Mouse (Mus musculus): ENCODE data around the gene Trim33. TPM values are rescaled to one million over a fixed set of nuclear protein-coding genes. Genes with fewer than 3 reads are reported as not detected.

The Trim33 gene
- polyA plus RNA-seq, 1 experiment from 2014 or later: 21.5 TPM

DNA sequence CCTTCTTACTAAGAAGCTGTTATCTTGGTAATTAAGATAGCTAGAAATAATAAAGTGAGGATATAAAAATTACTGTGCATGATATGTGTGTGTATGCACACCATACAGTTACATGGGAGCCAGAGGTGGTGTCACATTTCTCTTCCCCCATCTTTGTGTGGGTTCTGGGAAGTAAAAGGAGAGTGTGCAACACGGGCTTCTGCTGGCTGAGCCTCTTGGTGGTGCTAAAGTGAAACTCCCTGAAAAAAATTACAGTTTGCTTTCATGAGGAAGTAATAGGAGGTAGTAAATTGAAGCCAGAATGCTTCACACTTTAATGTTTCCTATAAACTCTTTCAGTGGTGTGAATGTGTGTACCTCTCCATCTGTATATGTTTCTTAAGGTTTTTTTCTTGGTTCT is 56.3 kb downstream of the Trim33 start:
- DNase-seq (ENCODE audit: low spot score, missing footprints): no peak
- Histone ChIP-seq H3K9ac (ENCODE audit: low read length) (no peak overlapping the region), H3K27ac (ENCODE audit: low read depth, low read length) (no peak overlapping the region), H3K4me1 (ENCODE audit: control insufficient read depth, insufficient read depth, low read length) (no peaks in the 10 kb centered on the region), H3K27me3 (ENCODE audit: control insufficient read depth, insufficient read depth, low read length) (no peaks in the 10 kb centered on the region), H3K4me2 (no peak overlapping the region), H3K9me3 (ENCODE audit: control insufficient read depth, low read length) (no peaks in the 10 kb centered on the region), H3K36me3 (ENCODE audit: control insufficient read depth, insufficient read depth, low read length) (peaks cover 10% of the 10 kb centered on the region), H3K4me3 (ENCODE audit: low read depth, low read length) (no peak overlapping the region)
- 72% methylated on average over 1 of the region's 1 CpGs for WGBS
- no peak for ATAC-seq (ENCODE audit: low FRiP score)

DNA sequence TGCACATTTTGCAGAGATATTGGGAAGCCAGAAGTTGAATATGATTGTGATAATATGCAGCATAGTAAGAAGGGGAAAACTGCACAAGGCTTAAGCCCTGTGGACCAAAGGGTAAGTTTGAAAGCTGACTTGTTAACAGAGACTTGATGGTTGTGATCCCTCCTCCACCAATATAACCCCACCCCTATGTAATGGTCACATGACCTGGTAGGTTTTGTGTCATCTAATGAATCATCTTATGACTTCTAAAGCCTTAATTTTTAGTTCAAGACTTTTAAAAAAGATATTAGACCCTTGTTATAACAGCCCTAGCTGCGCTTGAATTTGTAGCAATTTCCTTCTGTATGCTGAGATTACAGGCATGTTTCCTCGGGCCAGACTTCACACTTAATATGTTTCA is 67.6 kb downstream of the Trim33 start:
- Histone ChIP-seq H3K27me3 (ENCODE audit: control insufficient read depth, insufficient read depth, low read length) (no peaks in the 10 kb centered on the region), H3K9me3 (ENCODE audit: control insufficient read depth, low read length) (no peaks in the 10 kb centered on the region), H3K36me3 (ENCODE audit: control insufficient read depth, insufficient read depth, low read length) (peaks cover 16% of the 10 kb centered on the region; the same call in 1 of the 2 replicates), H3K9ac (ENCODE audit: low read length) (no peak overlapping the region), H3K4me3 (ENCODE audit: low read depth, low read length) (no peak overlapping the region), H3K4me2 (no peak overlapping the region), H3K4me1 (ENCODE audit: control insufficient read depth, insufficient read depth, low read length) (no peaks in the 10 kb centered on the region), H3K27ac (ENCODE audit: low read depth, low read length) (no peak overlapping the region)
- 93% methylated on average over 2 of the region's 2 CpGs for WGBS
- peak; percentile 72 for DNase-seq (ENCODE audit: low spot score, missing footprints)
- ATAC-seq (ENCODE audit: low FRiP score): no peak

DNA sequence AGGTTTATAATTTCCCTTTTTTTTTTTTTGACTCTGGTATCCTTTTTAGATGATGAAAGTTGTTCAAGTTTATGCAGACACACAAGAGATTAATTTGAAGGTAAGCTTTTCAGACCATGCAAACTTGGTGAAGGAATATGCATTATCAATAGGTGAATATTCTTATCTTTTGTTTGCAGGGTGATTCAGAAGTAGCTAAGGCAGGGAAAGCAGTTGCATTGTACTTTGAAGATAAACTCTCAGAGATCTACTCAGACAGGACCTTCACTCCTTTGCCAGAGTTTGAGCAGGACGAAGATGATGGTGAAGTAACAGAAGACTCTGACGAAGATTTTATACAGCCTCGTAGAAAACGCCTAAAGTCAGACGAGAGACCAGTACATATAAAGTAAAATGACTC is 74.4 kb downstream of the Trim33 start:
- no peak overlapping the region for H3K9ac ChIP-seq (ENCODE audit: low read length)
- no peaks in the 10 kb centered on the region; the same call in 1 of the 2 replicates for H3K36me3 ChIP-seq (ENCODE audit: control insufficient read depth, insufficient read depth, low read length)
- H3K27ac ChIP-seq (ENCODE audit: low read depth, low read length): no peak overlapping the region
- 96% methylated on average over 5 of the region's 5 CpGs for WGBS
- no peaks in the 10 kb centered on the region for H3K9me3 ChIP-seq (ENCODE audit: control insufficient read depth, low read length)
- H3K4me2 ChIP-seq: no peak overlapping the region
- no peaks in the 10 kb centered on the region for H3K27me3 ChIP-seq (ENCODE audit: control insufficient read depth, insufficient read depth, low read length)
- H3K4me3 ChIP-seq (ENCODE audit: low read depth, low read length): no peak overlapping the region
- no peak for DNase-seq (ENCODE audit: low spot score, missing footprints)
- ATAC-seq (ENCODE audit: low FRiP score): no peak
- H3K4me1 ChIP-seq (ENCODE audit: control insufficient read depth, insufficient read depth, low read length): no peaks in the 10 kb centered on the region

DNA sequence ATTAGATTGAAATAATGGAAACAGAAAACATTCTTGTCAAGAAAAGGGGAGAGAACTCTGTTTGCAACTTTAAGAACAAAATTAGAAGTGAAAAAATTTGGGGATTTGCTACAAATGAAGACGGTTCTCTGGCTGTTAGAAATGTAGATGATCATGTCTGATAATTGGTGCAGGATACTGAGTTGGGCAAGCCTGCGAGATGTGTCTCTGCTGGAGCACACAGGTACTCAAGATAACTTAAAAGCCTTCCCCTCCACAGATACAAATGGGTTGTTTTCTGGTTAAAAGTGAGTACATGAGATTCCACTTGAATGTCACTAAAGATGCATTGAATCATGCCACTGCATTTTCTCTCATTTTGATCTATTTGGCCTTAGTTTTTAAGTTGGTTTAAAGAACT is 74.9 kb downstream of the Trim33 start:
- ATAC-seq (ENCODE audit: low FRiP score): no peak
- Histone ChIP-seq H3K4me3 (ENCODE audit: low read depth, low read length) (no peak overlapping the region), H3K9me3 (ENCODE audit: control insufficient read depth, low read length) (no peaks in the 10 kb centered on the region), H3K4me2 (no peak overlapping the region), H3K27ac (ENCODE audit: low read depth, low read length) (no peak overlapping the region), H3K9ac (ENCODE audit: low read length) (no peak overlapping the region), H3K4me1 (ENCODE audit: control insufficient read depth, insufficient read depth, low read length) (no peaks in the 10 kb centered on the region), H3K27me3 (ENCODE audit: control insufficient read depth, insufficient read depth, low read length) (no peaks in the 10 kb centered on the region), H3K36me3 (ENCODE audit: control insufficient read depth, insufficient read depth, low read length) (no peaks in the 10 kb centered on the region; the same call in 1 of the 2 replicates)
- DNase-seq (ENCODE audit: low spot score, missing footprints): no peak
- 95% methylated on average over 2 of the region's 2 CpGs for WGBS

DNA sequence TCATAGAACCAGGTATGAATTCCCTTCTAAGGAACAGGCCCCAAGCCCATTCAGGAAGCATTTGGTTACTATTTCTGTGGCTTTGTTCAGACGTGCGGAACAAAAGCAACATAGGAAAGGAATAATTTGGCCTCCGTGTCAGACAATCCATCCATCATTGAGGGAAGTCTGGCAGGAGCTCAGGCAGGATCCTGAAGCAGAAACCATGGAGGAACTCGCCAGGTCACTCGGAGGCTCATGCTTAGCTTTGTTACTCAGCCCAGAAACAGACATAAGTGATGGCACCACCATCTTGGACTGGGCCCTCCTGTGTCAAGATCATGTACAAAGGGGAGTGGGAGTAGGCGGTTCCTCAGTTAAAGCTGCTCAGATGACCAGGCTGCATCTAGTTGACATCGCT is 82.1 kb downstream of the Trim33 start:
- Histone ChIP-seq H3K4me2 (no peak overlapping the region), H3K36me3 (ENCODE audit: control insufficient read depth, insufficient read depth, low read length) (no peaks in the 10 kb centered on the region; the same call in 1 of the 2 replicates), H3K4me1 (ENCODE audit: control insufficient read depth, insufficient read depth, low read length) (no peaks in the 10 kb centered on the region), H3K27me3 (ENCODE audit: control insufficient read depth, insufficient read depth, low read length) (no peaks in the 10 kb centered on the region), H3K9me3 (ENCODE audit: control insufficient read depth, low read length) (no peaks in the 10 kb centered on the region), H3K9ac (ENCODE audit: low read length) (no peak overlapping the region), H3K4me3 (ENCODE audit: low read depth, low read length) (no peak overlapping the region), H3K27ac (ENCODE audit: low read depth, low read length) (no peak overlapping the region)
- WGBS: 93% methylated on average over 7 of the region's 7 CpGs
- DNase-seq (ENCODE audit: low spot score, missing footprints) (no peak), ATAC-seq (ENCODE audit: low FRiP score) (no peak)

DNA sequence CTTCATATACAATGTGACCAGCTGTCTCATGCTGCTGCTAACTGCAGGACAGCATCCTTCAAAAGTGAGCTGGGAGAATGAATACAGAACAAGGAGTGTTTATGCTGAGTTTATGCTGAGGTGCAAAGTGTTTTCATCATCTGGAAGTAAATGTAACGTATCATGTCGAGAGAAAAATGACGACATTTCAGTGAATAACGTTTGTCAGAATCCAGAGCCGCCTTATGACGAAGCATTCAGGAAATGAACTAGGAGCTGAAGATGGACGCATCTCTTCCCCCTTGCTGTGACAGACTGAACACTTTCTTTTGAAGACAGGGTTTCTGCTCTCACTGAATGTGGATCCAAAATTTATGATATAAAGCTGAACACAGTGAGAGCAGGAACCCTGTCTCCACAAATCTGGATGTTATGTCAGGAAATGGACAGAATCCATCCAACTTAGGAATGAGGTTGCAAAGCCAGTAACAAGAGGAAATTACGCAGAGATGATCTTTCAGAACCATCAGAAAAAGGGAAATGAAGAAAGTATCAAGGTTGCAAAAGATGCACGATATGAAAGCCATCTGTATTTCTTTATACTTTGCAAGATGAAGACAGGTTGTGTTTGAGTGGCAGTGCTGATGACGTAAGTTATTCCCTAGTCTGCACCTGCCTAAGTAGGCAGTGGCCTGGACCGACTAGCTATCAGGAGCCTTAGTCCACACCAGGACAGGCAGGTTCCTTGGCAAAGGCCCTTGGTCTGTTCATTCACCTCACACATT is 85.3 kb downstream of the Trim33 start:
- H3K9ac ChIP-seq (ENCODE audit: low read length): no peak overlapping the region
- H3K36me3 ChIP-seq (ENCODE audit: control insufficient read depth, insufficient read depth, low read length): no peaks in the 10 kb centered on the region; the same call in 1 of the 2 replicates
- no peak for ATAC-seq (ENCODE audit: low FRiP score)
- no peaks in the 10 kb centered on the region for H3K4me1 ChIP-seq (ENCODE audit: control insufficient read depth, insufficient read depth, low read length)
- no peak overlapping the region for H3K4me3 ChIP-seq (ENCODE audit: low read depth, low read length)
- H3K4me2 ChIP-seq: no peak overlapping the region
- H3K9me3 ChIP-seq (ENCODE audit: control insufficient read depth, low read length): no peaks in the 10 kb centered on the region
- DNase-seq (ENCODE audit: low spot score, missing footprints): peak; percentile 71
- 90% methylated on average over 11 of the region's 11 CpGs for WGBS
- no peaks in the 10 kb centered on the region for H3K27me3 ChIP-seq (ENCODE audit: control insufficient read depth, insufficient read depth, low read length)
- no peak overlapping the region for H3K27ac ChIP-seq (ENCODE audit: low read depth, low read length)

DNA sequence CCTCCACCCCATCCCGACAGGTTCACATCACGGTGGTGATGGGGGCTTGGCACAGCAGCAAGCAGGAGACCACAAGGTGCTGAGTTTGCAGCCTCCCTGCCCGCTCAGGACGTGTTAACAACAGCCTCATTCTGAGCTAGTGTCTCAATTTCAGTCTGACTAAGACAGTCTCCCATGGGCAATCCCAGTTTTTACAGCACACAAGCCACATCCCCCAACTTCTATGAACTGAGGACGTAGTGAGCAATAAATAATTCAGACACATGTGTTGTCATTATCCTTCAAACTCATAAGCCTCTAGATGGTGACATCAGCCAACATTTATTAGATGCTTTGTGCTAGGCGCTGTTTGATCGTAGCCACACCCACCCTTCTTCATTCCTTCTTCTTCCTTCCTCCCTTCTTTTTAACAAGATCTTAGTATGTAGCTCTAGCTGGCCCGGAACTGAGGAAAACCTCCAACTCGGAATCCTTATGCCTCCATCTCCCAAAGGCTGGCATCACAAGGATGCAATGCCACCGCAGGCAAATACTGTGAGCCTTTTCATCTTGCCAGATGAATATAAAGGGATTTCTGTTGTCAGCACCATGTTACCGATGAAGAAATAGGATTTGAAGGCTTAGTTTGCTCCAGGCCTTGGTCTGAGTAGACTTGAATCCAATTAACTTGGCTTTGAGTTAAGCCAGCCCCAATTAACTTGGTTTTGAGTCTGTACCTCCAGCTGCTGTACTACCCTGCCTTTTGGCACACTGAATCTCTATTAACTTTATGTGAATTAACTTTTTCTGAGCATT is 88.3 kb downstream of the Trim33 start:
- H3K36me3 ChIP-seq (ENCODE audit: control insufficient read depth, insufficient read depth, low read length): no peaks in the 10 kb centered on the region; the same call in 1 of the 2 replicates
- H3K9ac ChIP-seq (ENCODE audit: low read length): no peak overlapping the region
- no peaks in the 10 kb centered on the region for H3K27me3 ChIP-seq (ENCODE audit: control insufficient read depth, insufficient read depth, low read length)
- no peak overlapping the region for H3K4me2 ChIP-seq
- ATAC-seq (ENCODE audit: low FRiP score) (no peak), DNase-seq (ENCODE audit: low spot score, missing footprints) (no peak)
- 87% methylated on average over 11 of the region's 11 CpGs for WGBS
- H3K4me1 ChIP-seq (ENCODE audit: control insufficient read depth, insufficient read depth, low read length): no peaks in the 10 kb centered on the region
- H3K4me3 ChIP-seq (ENCODE audit: low read depth, low read length): no peak overlapping the region
- H3K9me3 ChIP-seq (ENCODE audit: control insufficient read depth, low read length): no peaks in the 10 kb centered on the region
- no peak overlapping the region for H3K27ac ChIP-seq (ENCODE audit: low read depth, low read length)

DNA sequence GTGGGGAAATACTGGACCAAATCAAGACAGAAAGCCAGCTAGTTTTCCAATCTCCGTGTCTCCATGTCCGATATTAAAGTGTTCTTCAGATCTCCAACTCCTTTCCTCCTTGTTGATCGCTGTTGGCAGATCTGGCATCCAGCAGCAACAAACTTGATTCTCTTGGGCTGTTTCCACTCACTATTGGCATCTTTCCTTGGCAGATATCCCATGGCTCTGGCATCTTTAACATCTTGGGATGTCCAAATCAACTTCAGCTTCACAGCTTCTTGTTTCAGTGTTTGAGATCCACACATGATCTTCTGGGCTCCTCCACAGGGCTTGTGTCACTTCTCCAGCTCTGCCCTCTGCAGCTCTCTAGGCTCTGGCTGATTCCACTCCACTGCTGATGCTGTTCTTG is 89.6 kb downstream of the Trim33 start:
- DNase-seq (ENCODE audit: low spot score, missing footprints) (no peak), ATAC-seq (ENCODE audit: low FRiP score) (no peak)
- H3K9me3 ChIP-seq (ENCODE audit: control insufficient read depth, low read length): no peaks in the 10 kb centered on the region
- no peak overlapping the region for H3K27ac ChIP-seq (ENCODE audit: low read depth, low read length)
- no peaks in the 10 kb centered on the region for H3K36me3 ChIP-seq (ENCODE audit: control insufficient read depth, insufficient read depth, low read length)
- H3K9ac ChIP-seq (ENCODE audit: low read length): no peak overlapping the region
- WGBS: 91% methylated on average over 3 of the region's 3 CpGs
- no peaks in the 10 kb centered on the region for H3K4me1 ChIP-seq (ENCODE audit: control insufficient read depth, insufficient read depth, low read length)
- no peak overlapping the region for H3K4me2 ChIP-seq
- H3K27me3 ChIP-seq (ENCODE audit: control insufficient read depth, insufficient read depth, low read length): no peaks in the 10 kb centered on the region
- H3K4me3 ChIP-seq (ENCODE audit: low read depth, low read length): no peak overlapping the region

DNA sequence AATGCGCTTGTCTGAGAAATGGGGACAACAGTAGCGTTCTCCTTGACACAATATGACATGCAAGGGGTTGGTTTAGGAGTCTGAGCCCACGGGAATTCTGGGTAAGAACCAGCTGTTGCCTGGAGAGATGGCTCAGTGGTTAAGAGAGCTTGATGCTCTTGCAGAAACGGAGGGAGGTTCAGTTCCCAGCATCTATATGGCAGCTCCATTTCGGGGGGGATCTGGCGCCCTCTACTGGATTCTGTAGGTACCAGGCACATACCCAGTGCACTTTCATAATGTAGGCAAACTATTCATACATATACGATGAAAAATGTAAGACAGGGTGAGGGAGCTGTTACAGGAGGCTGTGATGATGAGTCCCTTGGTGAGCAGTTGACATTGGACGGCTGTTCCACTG is 94.9 kb downstream of the Trim33 start:
- no peak overlapping the region for H3K4me2 ChIP-seq
- H3K27ac ChIP-seq (ENCODE audit: low read depth, low read length): no peak overlapping the region
- H3K4me1 ChIP-seq (ENCODE audit: control insufficient read depth, insufficient read depth, low read length): no peaks in the 10 kb centered on the region
- H3K36me3 ChIP-seq (ENCODE audit: control insufficient read depth, insufficient read depth, low read length): no peaks in the 10 kb centered on the region
- no peak overlapping the region for H3K9ac ChIP-seq (ENCODE audit: low read length)
- DNase-seq (ENCODE audit: low spot score, missing footprints) (peak; percentile 91), ATAC-seq (ENCODE audit: low FRiP score) (peak; percentile 33; the same call in 1 of the 2 replicates)
- no peak overlapping the region for H3K4me3 ChIP-seq (ENCODE audit: low read depth, low read length)
- no peaks in the 10 kb centered on the region for H3K9me3 ChIP-seq (ENCODE audit: control insufficient read depth, low read length)
- no peaks in the 10 kb centered on the region for H3K27me3 ChIP-seq (ENCODE audit: control insufficient read depth, insufficient read depth, low read length)
- 39% methylated on average over 8 of the region's 8 CpGs for WGBS

Measured in midbrain, embryonic 11.5 days (tissue).